Mouse (Mus musculus): ENCODE results near the gene Grb14.

Gene Grb14

DNA sequence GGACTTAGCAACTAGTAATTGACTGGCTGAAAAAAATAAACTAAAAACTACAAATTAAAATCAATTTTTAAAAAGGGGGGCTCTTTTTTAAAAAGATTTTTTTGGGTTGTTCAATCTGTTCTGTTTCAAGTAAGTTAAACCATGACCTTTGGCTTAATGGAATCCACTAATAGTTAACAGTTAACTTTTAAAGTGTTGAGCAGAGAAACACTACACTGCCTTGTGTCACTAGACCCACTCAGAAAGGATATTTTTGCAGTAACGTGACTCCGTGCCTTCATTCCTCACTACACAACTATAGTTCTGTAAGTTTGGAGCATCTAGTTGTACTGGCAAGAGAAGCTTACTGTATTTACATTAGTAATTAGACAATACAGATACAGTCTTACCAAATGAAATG lies 50.2 kb downstream of the Grb14 start:
- in situ Hi-C loops (cut with MboI, MseI), result no loop called here

- in situ Hi-C loops (cut with MboI, MseI), result no loop called here
These were observed 50.9 kb downstream of the Grb14 start for GRCm38 (mm10) chr2:64973819-64974441.

GRCm38 (mm10) chr2:64973125-64973524 lies 51.7 kb downstream of the Grb14 start:
- in situ Hi-C loops (cut with MboI, MseI), result no loop called here

DNA sequence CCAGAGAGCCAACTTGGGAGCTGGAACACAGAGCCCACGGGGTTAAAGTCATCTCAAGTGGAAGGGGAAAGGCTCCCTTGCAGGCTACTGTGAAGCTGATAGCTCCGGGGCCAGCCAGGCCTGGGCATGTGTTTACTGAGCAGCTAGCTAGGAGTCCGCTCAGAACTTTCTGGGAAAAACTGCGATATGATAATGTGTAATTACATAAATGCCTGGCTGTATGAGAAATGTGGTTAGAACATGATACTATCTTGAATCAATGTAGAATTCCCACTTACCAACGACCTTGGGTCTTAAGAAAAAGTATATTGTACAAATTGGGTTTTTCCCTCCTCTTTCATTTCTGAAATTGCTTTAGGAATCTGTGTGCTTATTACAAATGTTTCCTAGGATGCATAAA lies 53.0 kb downstream of the Grb14 start:
- in situ Hi-C loops (cut with MboI, MseI), result no loop called here

DNA sequence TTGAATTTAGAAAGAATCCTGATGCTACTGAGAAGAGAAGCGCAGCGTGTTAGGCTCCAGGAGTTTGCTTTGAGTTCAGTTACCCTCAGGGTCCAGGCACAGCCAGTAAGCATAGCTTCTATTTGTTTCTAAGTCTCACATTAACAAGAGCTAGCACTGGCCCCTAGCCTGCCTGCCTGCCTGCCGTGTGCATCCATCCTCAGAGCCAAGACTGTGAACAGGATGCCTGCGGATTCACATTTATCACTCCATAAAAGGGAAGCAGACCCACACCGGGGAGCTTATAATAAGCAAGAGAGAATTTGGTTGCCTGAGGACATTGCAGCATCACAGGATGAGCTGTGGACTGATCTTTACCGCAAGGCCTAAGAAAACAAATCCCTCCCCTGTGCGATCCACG lies 53.8 kb downstream of the Grb14 start:
- in situ Hi-C loops (cut with MboI, MseI), result no loop called here

DNA sequence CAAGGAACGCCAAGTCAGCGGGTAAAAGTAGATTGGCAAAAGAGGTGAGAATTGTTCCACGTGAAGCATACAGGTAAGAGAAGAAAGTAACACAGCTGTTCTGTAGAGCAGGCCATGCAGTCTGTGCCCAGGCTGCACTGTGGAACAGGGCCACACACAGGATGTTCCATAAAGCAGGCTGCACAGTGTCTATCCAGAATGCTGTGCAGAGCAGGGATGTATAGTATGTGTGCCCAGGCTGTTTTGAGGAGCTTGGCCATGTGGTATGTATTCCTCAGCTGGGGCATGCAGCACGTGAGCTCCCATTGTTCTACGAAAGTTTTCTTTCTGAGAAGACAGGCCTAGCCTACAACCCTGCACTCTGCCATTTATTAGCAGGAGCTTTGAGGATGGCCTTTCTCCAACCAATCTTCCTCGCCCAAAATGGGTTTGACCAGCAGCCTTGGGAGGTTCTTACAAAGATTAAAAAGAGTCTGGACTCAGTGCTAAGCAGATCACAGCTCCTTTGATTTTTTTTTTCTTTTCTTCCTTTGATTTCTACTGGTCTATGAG lies 57.8 kb downstream of the Grb14 start:
- in situ Hi-C loops (cut with MboI, MseI), result no loop called here

DNA sequence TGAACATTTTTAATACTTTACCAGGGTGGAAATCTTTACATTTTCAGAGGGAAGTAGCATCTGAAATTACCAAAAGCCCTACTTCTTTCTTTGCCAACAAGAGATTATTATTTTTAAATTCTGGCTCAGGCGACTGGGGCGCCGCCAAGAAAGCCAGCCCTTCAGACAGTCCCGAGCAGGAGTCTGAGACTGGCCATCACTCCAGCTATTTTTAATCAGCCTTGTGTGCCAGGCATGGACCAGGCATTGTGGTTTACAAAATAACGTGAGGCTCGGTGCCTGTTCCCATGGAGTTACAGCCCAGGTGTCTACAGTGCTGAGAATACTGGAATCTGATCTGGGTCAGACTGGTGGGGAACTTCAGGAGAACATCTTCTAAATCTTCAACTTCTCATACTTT lies 58.5 kb downstream of the Grb14 start:
- in situ Hi-C loops (cut with MboI, MseI), result no loop called here

DNA sequence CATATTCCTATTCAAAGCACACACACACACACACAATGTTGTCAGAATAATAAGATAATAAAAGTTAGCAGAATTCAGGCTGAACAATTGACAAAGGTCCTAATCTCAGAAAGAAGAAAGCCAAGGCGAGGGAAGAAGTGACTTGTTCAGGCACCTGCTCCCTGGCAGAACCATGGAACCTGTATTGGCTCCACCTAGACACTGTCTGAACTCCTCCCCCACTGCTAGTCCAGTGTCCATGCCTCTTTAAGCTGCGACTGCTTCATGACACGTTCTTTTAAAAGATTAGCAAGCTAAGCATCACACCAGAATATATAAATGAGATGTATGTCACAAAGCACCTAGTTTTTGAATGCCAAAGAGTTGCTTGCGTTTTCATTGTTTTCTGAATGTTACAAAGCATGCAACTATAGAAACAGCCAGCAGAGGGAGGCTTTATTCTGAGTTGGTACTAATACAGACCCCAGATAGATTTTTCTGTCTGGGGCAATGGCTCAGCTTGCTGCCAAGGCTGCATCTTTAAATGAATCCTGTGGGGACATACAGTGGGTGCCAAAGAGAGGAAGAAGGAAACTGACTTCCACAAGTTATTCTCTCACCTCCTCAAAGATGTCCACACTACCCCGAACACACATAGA lies 59.4 kb downstream of the Grb14 start:
- in situ Hi-C loops (cut with MboI, MseI), result no loop called here

DNA sequence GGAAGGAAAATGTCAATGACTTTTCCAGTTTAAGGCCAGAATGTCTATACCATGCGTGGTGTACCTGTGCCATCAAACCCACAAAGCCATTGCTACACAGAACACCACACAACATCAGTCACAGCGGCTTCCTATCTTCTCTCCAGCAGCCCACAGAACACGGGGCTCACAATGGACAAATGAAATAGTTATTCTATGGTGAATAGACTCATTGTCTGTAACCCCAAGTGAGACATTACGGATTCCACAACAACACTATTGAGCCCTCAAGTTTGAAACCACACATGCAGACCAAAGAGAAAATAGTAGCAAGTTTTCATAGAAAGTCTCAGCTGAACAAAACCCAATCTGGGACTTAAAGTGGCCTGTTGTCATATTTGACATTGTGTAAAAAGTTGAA lies 62.6 kb downstream of the Grb14 start:
- in situ Hi-C loops (cut with MboI, MseI), result no loop called here

DNA sequence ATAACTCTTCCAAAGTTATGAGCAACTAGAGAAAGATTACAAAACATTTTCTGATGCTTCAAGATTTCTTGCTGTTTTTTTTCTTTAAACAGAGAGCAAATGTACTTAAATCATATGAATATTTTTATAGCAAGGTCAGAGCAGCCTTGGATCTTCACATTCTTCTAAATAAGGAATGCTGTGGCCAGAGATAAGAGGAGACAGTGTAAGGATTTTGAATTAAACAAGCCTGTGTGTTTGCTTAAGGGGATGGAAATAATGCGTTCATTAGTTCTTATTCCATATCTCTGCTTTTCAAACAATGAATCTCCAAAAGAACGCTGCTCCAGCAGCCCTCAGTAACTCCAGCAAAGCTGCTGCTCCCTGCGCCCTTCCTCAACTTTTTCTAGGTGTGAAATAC lies 63.4 kb downstream of the Grb14 start:
- in situ Hi-C loops (cut with MboI, MseI), result no loop called here

DNA sequence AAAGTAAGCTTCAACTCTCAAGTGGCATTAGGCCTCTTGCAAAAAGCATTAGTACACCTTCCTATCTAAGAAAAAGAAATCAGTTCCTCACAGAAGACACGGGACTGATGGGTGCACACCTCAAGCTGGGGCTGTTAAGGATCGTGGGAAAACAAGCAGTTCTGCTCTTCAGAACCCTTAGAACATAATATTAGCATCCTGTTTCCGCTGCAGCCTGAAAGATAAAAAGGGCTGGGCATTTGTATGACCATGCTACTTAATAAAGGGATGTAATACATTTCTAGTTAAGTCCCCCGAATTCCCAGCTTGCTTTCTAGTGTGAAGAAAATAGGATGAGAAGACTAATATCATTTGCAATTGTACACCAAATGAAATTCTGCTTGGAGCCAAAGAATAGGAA lies 65.1 kb downstream of the Grb14 start:
- in situ Hi-C loops (cut with MboI, MseI), result no loop called here

GRCm38 (mm10) chr2:64955441-64955840 lies 69.3 kb downstream of the Grb14 start:
- in situ Hi-C loops (cut with MboI, MseI), result no loop called here

DNA sequence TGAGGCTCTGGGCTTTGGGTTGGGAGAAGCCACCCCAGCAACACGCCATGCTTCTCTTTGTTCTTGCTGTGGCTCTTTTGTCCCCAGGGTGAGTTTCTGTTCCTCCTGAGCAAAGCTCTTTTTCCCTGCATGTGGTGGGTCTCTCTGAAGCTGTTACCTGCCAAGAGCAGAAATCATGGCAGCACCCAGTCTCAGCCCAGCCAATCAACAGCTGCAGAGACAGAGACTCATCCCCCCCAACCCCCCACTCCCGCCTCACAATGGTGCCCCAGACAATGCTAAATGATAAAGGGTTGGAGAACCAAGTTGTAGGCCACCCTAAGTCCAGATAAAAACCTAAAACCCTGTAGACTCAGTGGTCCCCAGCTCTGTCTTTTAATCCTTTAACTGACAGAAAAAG lies 75.6 kb downstream of the Grb14 start:
- in situ Hi-C loops (cut with MboI, MseI), result no loop called here

DNA sequence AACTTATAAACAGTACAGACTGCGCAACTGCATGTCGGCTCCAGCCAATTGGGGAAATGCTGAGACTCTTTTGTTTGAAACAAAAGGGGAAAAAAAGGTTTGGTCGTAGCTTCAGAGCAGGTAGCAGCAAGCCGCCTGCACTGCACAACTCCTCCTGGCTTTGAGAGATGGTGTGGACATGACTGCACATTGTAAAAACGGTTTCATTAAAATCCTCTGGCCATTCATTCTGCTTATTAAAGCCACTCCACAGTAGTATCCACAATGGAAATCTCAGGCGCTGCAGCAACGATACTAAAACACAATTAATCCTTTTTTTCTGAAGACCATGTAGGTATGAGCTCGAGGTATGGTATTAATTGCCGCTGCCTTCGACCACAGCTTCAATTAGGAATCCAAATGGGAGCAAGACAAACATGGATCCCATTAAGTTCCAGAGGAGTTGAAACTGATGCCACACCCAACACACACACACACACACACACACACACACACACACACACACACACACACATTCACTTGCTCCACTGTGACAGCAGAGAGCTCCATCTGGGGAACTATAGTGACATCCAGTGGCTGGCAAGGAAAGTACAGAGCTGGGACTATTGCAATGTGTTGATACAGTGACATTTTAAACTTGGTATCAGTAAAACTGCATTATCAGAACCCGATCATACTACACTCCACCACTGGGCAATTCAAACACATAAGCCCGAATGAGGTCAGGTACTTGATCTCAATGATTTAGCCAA lies 76.2 kb downstream of the Grb14 start:
- in situ Hi-C loops (cut with MboI, MseI), result no loop called here

- in situ Hi-C loops (cut with MboI, MseI), result no loop called here
These were observed 77.3 kb downstream of the Grb14 start for GRCm38 (mm10) chr2:64947484-64947883.

GRCm38 (mm10) chr2:64920879-64921278 lies 103.9 kb downstream of the Grb14 start:
- in situ Hi-C loops (cut with MboI, MseI), result no loop called here

DNA sequence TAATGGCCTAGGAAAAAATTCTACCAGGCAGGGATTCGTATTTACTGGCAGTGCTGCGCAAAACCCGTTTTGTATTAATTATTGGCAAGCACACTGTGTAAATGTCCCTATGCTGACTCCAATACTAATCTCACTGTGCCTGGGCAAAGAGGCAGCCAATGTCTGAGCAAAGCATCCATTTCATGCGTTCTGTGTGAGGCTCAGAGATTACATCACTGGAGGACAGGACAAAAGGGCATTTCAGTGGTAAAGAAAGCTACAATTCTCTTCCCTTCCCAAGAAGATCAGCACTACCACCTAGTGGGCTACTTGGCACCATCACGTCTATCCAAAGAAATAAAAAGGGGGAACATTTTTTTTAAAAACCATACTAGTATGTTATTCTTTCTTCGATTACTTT lies 109.3 kb downstream of the Grb14 start:
- in situ Hi-C loops (cut with MboI, MseI), result no loop called here

DNA sequence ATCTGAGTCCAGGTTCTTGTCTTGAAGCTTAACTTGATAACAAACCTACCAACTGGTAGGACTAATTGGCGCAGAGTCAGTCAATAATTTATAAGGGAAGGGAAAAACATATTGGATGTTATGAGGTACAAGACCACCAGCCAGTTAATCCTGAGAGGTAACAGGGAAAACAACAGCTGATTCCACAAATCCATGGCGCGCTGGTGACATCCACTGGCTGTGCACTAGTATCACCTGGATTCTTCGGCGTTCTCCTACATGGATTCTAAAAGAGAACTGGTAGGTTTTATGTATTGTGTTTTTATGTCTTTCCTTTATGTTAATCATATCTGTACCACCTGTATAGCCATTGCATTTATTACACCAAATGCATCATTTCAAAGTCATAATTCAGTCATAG lies 119.9 kb downstream of the Grb14 start:
- in situ Hi-C loops (cut with MboI, MseI), result no loop called here

GRCm38 (mm10) chr2:64897844-64898243 lies 126.9 kb downstream of the Grb14 start:
- in situ Hi-C loops (cut with MboI, MseI), result no loop called here

DNA sequence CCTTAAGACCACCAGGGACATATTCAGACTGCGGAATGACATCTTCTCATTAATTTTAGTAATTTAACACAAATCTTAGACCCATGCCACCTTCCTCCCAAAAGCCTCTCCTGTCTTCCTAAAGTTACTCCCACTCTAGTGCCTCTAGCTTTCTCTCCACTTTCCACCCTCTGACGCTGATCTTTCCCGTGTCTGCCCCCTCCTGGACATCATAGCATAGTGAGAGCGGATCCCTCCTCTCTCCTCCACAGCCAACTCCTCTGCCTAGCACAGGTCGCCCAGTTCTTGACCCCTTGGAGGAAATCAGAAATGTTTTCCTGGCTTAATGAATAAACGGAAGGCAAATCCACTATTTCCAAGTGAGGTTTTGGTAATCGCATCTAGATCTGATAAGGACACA lies 131.6 kb downstream of the Grb14 start:
- in situ Hi-C loops (cut with MboI, MseI), result no loop called here

DNA sequence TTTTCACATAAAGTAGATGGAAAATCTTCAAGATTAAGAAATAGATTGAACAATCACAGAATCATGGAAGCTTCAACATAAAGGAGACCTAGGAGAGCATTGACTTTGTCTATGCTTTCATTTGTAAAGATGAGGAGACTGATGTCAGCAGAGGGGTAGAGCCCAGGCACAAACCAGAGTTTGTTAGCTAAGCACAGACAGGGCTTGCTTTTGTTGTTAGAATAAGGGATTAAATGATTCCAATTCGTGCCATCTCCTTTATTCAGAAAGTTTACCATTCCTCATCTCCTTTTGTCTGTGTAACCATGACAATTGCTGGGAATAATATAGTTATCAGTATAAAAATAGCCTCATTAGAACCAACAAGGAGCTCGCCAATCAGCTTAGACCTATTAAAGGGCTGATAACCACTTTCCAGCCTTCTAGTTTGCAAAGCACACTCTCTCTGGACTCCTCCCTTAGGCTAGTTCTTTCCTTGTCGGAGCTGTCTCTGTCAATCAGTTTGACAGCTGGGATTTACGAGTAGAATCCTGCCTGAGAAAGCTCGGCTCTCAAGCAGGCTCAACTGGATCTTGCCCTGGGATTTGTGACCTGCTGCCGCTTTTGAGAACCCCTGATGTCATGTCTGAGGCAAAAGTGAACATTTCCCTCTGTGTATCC lies 137.6 kb downstream of the Grb14 start:
- in situ Hi-C loops (cut with MboI, MseI), result no loop called here

- in situ Hi-C loops (cut with MboI, MseI), result no loop called here
These were observed 139.1 kb downstream of the Grb14 start for GRCm38 (mm10) chr2:64885696-64886095.

Measured in regulatory T cell (primary cell).